Mouse (Mus musculus) gastrocnemius, adult 2 months (tissue): ENCODE results near the gene BC055324. TPM values are rescaled to one million over a fixed set of nuclear protein-coding genes. Genes with fewer than 3 reads are reported as not detected.
A peak's percentile ranks its signal among the peaks of the same experiment; 100 is the strongest.
"Not testable (repeated sequence)": the region's sequence is repeated elsewhere in the genome, so short reads cannot be mapped to it uniquely, and the experiment has no call there.

Experiments used
- DNase-seq: peaks from one replicate; pipeline ENCODE4 v3.0.0; 2022
- H3K27ac ChIP-seq: fragments of 200-600 bp; 2 replicates; pipeline ENCODE4 v1.8.1; 2022; ENCODE audit warnings: mild to moderate bottlenecking
- H3K4me3 ChIP-seq: fragments of 200-600 bp; 2 replicates; pipeline ENCODE4 v1.8.1; 2022; ENCODE audit warnings: mild to moderate bottlenecking, moderate library complexity
- CTCF ChIP-seq: fragments of 200-600 bp; IDR thresholded peaks from 2 replicates; pipeline ENCODE4 v1.8.1; 2022; ENCODE audit warnings: antibody characterized with exemption, mild to moderate bottlenecking, moderate library complexity
- intact Hi-C: fragments of 180-260 bp; cut with DNase I; formaldehyde crosslinking; loops from one replicate; pipeline ENCODE4 v1.15.1; 2025
- long read RNA-seq, 2 experiments: library from polyadenylated mRNA; stranded (forward); transcript quantifications; one replicate each; pipeline ENCODE4 v2.0.0; 2021
- total RNA-seq, 2 experiments: library from RNA; stranded (reverse); gene quantifications; 2 replicates each; pipeline ENCODE4 v1.2.3; 2021

BC055324 gene
- total RNA-seq, result under 1 TPM; 0.20 to 0.28 TPM
- long read RNA-seq, experiment 1, result 0 reads
- long read RNA-seq, experiment 2, result 0 reads

- peak; percentile 36; the same call in 1 of the 2 replicates for TF ChIP-seq CTCF
- Histone ChIP-seq H3K4me3 (peak within 1 kb of the TSS; percentile 87), H3K27ac (peak within 1 kb of the TSS; percentile 91)
- intact Hi-C loops, result no loop called here
- DNase-seq, result peak; percentile 90
These were observed at the start of gene BC055324, which contains the start of gene Mettl18 for GRCm38 (mm10) chr1:163994721-163995608. Gene BC055324, minus strand, starts transcription at chr1:163994796. Gene Mettl18, plus strand, starts transcription at chr1:163994889.

- no peak for TF ChIP-seq CTCF
- Histone ChIP-seq H3K4me3 (no peak overlapping the region), H3K27ac (no peak overlapping the region)
- DNase-seq, result no peak
- intact Hi-C loops, result no loop called here
These were observed 49.0 kb upstream of the BC055324 start for GRCm38 (mm10) chr1:164043549-164043948.

- H3K4me3 ChIP-seq, result no peak overlapping the region
- intact Hi-C loops, result no loop called here
- DNase-seq, result no peak
- H3K27ac ChIP-seq, result no peak overlapping the region
- TF ChIP-seq CTCF, result no peak
These were observed 46.0 kb upstream of the BC055324 start for GRCm38 (mm10) chr1:164040385-164041135.

- Histone ChIP-seq H3K4me3 (no peak overlapping the region), H3K27ac (no peak overlapping the region)
- intact Hi-C loops, result no loop called here
- TF ChIP-seq CTCF, result peak; percentile 41; the same call in 1 of the 2 replicates
- DNase-seq, result no peak
These were observed 32.8 kb upstream of the BC055324 start for GRCm38 (mm10) chr1:164027416-164027815.

- TF ChIP-seq CTCF, result no peak
- no peak for DNase-seq
- intact Hi-C loops, result no loop called here
These were observed 31.1 kb upstream of the BC055324 start for GRCm38 (mm10) chr1:164025685-164026084.

GRCm38 (mm10) chr1:164022106-164022505, 27.5 kb upstream of the BC055324 start:
- DNase-seq, H3K4me3 ChIP-seq, intact Hi-C loops, H3K27ac ChIP-seq: not testable (repeated sequence)

More at GRCm38 (mm10) chr1:164025685-164026084, 31.1 kb upstream of the BC055324 start:
- Histone ChIP-seq H3K27ac (no peak overlapping the region), H3K4me3 (no peak overlapping the region)

- H3K27ac ChIP-seq, DNase-seq, H3K4me3 ChIP-seq, intact Hi-C loops: not testable (repeated sequence)
These were observed 26.1 kb upstream of the BC055324 start for GRCm38 (mm10) chr1:164020746-164021145.

- intact Hi-C loops, result no loop called here
- no peak for TF ChIP-seq CTCF
- H3K27ac ChIP-seq, result no peak overlapping the region
- H3K4me3 ChIP-seq, result no peak overlapping the region
- DNase-seq, result no peak
These were observed 25.2 kb upstream of the BC055324 start for GRCm38 (mm10) chr1:164019789-164020188.

GRCm38 (mm10) chr1:164018221-164018896, 23.8 kb upstream of the BC055324 start:
- H3K27ac ChIP-seq, result no peak overlapping the region
- DNase-seq, result no peak
- TF ChIP-seq CTCF, result no peak
- H3K4me3 ChIP-seq, result no peak overlapping the region
- intact Hi-C loops, result no loop called here

GRCm38 (mm10) chr1:164014616-164015015, 20.0 kb upstream of the BC055324 start:
- no peak for TF ChIP-seq CTCF
- Histone ChIP-seq H3K4me3 (no peak overlapping the region), H3K27ac (no peak overlapping the region)
- intact Hi-C loops, result no loop called here
- DNase-seq, result no peak

GRCm38 (mm10) chr1:164009235-164009634, 14.6 kb upstream of the BC055324 start:
- DNase-seq, result no peak
- intact Hi-C loops, result loop anchor here (2.0 kb wide), 1 partner anchor 130 kb away; no protein-coding TSS in a partner anchor
- Histone ChIP-seq H3K4me3 (no peak overlapping the region), H3K27ac (no peak overlapping the region)
- peak; percentile 65 for TF ChIP-seq CTCF

- intact Hi-C loops, result no loop called here
- no peak for TF ChIP-seq CTCF
These were observed 9.7 kb upstream of the BC055324 start for GRCm38 (mm10) chr1:164004311-164004710.

More at GRCm38 (mm10) chr1:164004311-164004710, 9.7 kb upstream of the BC055324 start:
- H3K4me3 ChIP-seq, result no peak overlapping the region
- no peak overlapping the region for H3K27ac ChIP-seq
- no peak for DNase-seq
